Mouse (Mus musculus) stomach, embryonic 16.5 days (tissue): ENCODE data around the gene Zfp37. TPM values are rescaled to one million over a fixed set of nuclear protein-coding genes. Genes with fewer than 3 reads are reported as not detected.
"Not testable (repeated sequence)": the region's sequence is repeated elsewhere in the genome, so short reads cannot be mapped to it uniquely, and the experiment has no call there.

Experiments used
- ATAC-seq: fragments of 200-750 bp; cut with Nextera tagmentation; 2 replicates; pipeline ENCODE4 v1.8.0; 2017; ENCODE audit warnings: moderate number of reproducible peaks, moderate TSS enrichment; ENCODE audit not compliant: insufficient read depth, low FRiP score
- H3K27ac ChIP-seq: fragments of 300-500 bp; sonication (generic); 2 replicates; pipeline ENCODE4 v1.5.1; 2014; ENCODE audit warnings: low read length
- H3K27me3 ChIP-seq: fragments of 300-500 bp; sonication (generic); 2 replicates; pipeline ENCODE4 v1.6.1; 2014; ENCODE audit warnings: low read length, control low read depth, mixed read lengths; ENCODE audit not compliant: control insufficient read depth, insufficient read depth
- H3K36me3 ChIP-seq: fragments of 300-500 bp; sonication (generic); 2 replicates; pipeline ENCODE4 v1.6.1; 2014; ENCODE audit warnings: low read length; ENCODE audit not compliant: control insufficient read depth, insufficient read depth
- H3K4me1 ChIP-seq: fragments of 300-500 bp; sonication (generic); 2 replicates; pipeline ENCODE4 v1.6.1; 2014; ENCODE audit warnings: low read length, control low read depth, mixed read lengths; ENCODE audit not compliant: control insufficient read depth, insufficient read depth
- H3K4me2 ChIP-seq: fragments of 300-500 bp; sonication (generic); 2 replicates; pipeline ENCODE4 v1.6.1; 2014; ENCODE audit warnings: low read depth, low read length, mixed read lengths
- H3K4me3 ChIP-seq: fragments of 300-500 bp; sonication (generic); replicated peaks from 2 replicates; pipeline ENCODE4 v1.5.1; 2014; ENCODE audit warnings: mild to moderate bottlenecking, low read length
- H3K9ac ChIP-seq: fragments of 300-500 bp; sonication (generic); 2 replicates; pipeline ENCODE4 v1.6.1; 2014; ENCODE audit warnings: low read length
- H3K9me3 ChIP-seq: fragments of 300-500 bp; sonication (generic); replicated peaks from 2 replicates; pipeline ENCODE4 v1.6.1; 2016; ENCODE audit warnings: low read length, control low read depth; ENCODE audit not compliant: control insufficient read depth
- WGBS: fragments of 180-500 bp; shearing (Covaris S2); extraction: QIAGEN DNeasy Blood & Tissue Kit; methylation state at CpG from one replicate; pipeline ENCODE4 v1.1.7; 2014; 5-methylcytosine and 5-hydroxymethylcytosine counted together
- polyA plus RNA-seq: library from polyadenylated mRNA; unstranded; fragments of >200 nt; fragmentation: Nextera tagmentation; extraction: Ambion mirVana; gene quantifications from 2 replicates; pipeline ENCODE4 v1.2.1, GENCODE M21; 2015

Gene Zfp37
- polyA plus RNA-seq, result 6.6 and 7.7 TPM in 2 replicates

- no peak within 1 kb of the TSS for H3K27ac ChIP-seq
- H3K4me3 ChIP-seq, result no peak within 1 kb of the TSS
- no peak within 1 kb of the TSS for H3K9ac ChIP-seq
- no peaks in the 10 kb centered on the region for H3K4me1 ChIP-seq
- no peak for ATAC-seq
- WGBS, result 73% methylated on average over 13 of the region's 13 CpGs
- H3K4me2 ChIP-seq, result no peak within 1 kb of the TSS
- H3K27me3 ChIP-seq, result no peaks in the 10 kb centered on the region
- no peaks in the 10 kb centered on the region for H3K36me3 ChIP-seq
- no peaks in the 10 kb centered on the region for H3K9me3 ChIP-seq
These were observed at the start of gene Zfp37 for GRCm38 (mm10) chr4:62230769-62231168. Zfp37 (minus strand) TSS chr4:62231047.

- no peak for ATAC-seq
- Histone ChIP-seq H3K9ac (no peak overlapping the region), H3K36me3 (no peaks in the 10 kb centered on the region), H3K27ac (no peak overlapping the region), H3K9me3 (no peaks in the 10 kb centered on the region), H3K27me3 (no peaks in the 10 kb centered on the region), H3K4me2 (no peak overlapping the region), H3K4me3 (no peak overlapping the region), H3K4me1 (0 out of 2 replicates have a peak, but pooled peaks cover 3% of the 10 kb centered on the region)
- 56% methylated on average over 4 of the region's 4 CpGs for WGBS
These were observed 47.2 kb upstream of the Zfp37 start for GRCm38 (mm10) chr4:62278081-62278480.

- H3K27me3 ChIP-seq, result no peaks in the 10 kb centered on the region
- WGBS, result 69% methylated on average over 3 of the region's 3 CpGs
- no peak overlapping the region for H3K4me2 ChIP-seq
- no peaks in the 10 kb centered on the region for H3K36me3 ChIP-seq
- H3K9me3 ChIP-seq, result no peaks in the 10 kb centered on the region
- H3K4me3 ChIP-seq, result no peak overlapping the region
- no peak for ATAC-seq
- no peak overlapping the region for H3K27ac ChIP-seq
- H3K9ac ChIP-seq, result no peak overlapping the region
- H3K4me1 ChIP-seq, result 0 out of 2 replicates have a peak, but pooled peaks cover 3% of the 10 kb centered on the region
These were observed 46.4 kb upstream of the Zfp37 start for GRCm38 (mm10) chr4:62277222-62277621.

GRCm38 (mm10) chr4:62276642-62277041, 45.8 kb upstream of the Zfp37 start:
- ATAC-seq, result no peak
- H3K27ac ChIP-seq, result no peak overlapping the region
- WGBS, result 76% methylated on average over 10 of the region's 10 CpGs
- no peak overlapping the region for H3K4me3 ChIP-seq
- no peaks in the 10 kb centered on the region for H3K36me3 ChIP-seq
- H3K9ac ChIP-seq, result no peak overlapping the region
- 0 out of 2 replicates have a peak, but pooled peaks cover 3% of the 10 kb centered on the region for H3K4me1 ChIP-seq
- no peaks in the 10 kb centered on the region for H3K9me3 ChIP-seq
- no peaks in the 10 kb centered on the region for H3K27me3 ChIP-seq
- H3K4me2 ChIP-seq, result no peak overlapping the region

GRCm38 (mm10) chr4:62274841-62275536, 44.1 kb upstream of the Zfp37 start:
- no peaks in the 10 kb centered on the region for H3K9me3 ChIP-seq
- no peaks in the 10 kb centered on the region for H3K27me3 ChIP-seq
- H3K4me1 ChIP-seq, result 0 out of 2 replicates have a peak, but pooled peaks cover 3% of the 10 kb centered on the region
- no peak overlapping the region for H3K27ac ChIP-seq
- 37% methylated on average over 12 of the region's 12 CpGs for WGBS
- peak; percentile 50; the same call in 1 of the 2 replicates for ATAC-seq
- no peak overlapping the region for H3K4me3 ChIP-seq
- no peaks in the 10 kb centered on the region for H3K36me3 ChIP-seq
- no peak overlapping the region for H3K4me2 ChIP-seq
- H3K9ac ChIP-seq, result no peak overlapping the region

- no peak overlapping the region for H3K9ac ChIP-seq
- H3K4me3 ChIP-seq, result no peak overlapping the region
- no peak overlapping the region for H3K27ac ChIP-seq
- 83% methylated on average over 10 of the region's 10 CpGs for WGBS
- H3K36me3 ChIP-seq, result no peaks in the 10 kb centered on the region
- no peak overlapping the region for H3K4me2 ChIP-seq
- no peak for ATAC-seq
- H3K27me3 ChIP-seq, result no peaks in the 10 kb centered on the region
- no peaks in the 10 kb centered on the region for H3K9me3 ChIP-seq
- 0 out of 2 replicates have a peak, but pooled peaks cover 3% of the 10 kb centered on the region for H3K4me1 ChIP-seq
These were observed 43.1 kb upstream of the Zfp37 start for GRCm38 (mm10) chr4:62273916-62274315.

GRCm38 (mm10) chr4:62272696-62273095, 41.8 kb upstream of the Zfp37 start:
- no peak overlapping the region for H3K4me2 ChIP-seq
- WGBS, result 85% methylated on average over 10 of the region's 10 CpGs
- H3K4me3 ChIP-seq, result no peak overlapping the region

GRCm38 (mm10) chr4:62267101-62267500, 36.3 kb upstream of the Zfp37 start:
- H3K9me3 ChIP-seq, result no peaks in the 10 kb centered on the region
- WGBS, result 76% methylated on average over 10 of the region's 10 CpGs
- H3K27ac ChIP-seq, result no peak overlapping the region
- H3K36me3 ChIP-seq, result no peaks in the 10 kb centered on the region
- no peak overlapping the region for H3K4me2 ChIP-seq
- H3K4me1 ChIP-seq, result no peaks in the 10 kb centered on the region
- H3K27me3 ChIP-seq, result no peaks in the 10 kb centered on the region
- ATAC-seq, result no peak; the same call in 1 of the 2 replicates
- no peak overlapping the region for H3K4me3 ChIP-seq
- no peak overlapping the region for H3K9ac ChIP-seq

More at GRCm38 (mm10) chr4:62272696-62273095, 41.8 kb upstream of the Zfp37 start:
- H3K27ac ChIP-seq, result no peak overlapping the region
- H3K9me3 ChIP-seq, result no peaks in the 10 kb centered on the region
- no peak overlapping the region for H3K9ac ChIP-seq
- 0 out of 2 replicates have a peak, but pooled peaks cover 3% of the 10 kb centered on the region for H3K4me1 ChIP-seq
- H3K27me3 ChIP-seq, result no peaks in the 10 kb centered on the region
- no peak for ATAC-seq
- H3K36me3 ChIP-seq, result no peaks in the 10 kb centered on the region

GRCm38 (mm10) chr4:62266016-62266415, 35.2 kb upstream of the Zfp37 start:
- WGBS, result 77% methylated on average over 7 of the region's 7 CpGs
- not testable (repeated sequence) for ATAC-seq, H3K9me3 ChIP-seq, H3K27me3 ChIP-seq, H3K9ac ChIP-seq, H3K36me3 ChIP-seq, H3K4me2 ChIP-seq, H3K4me1 ChIP-seq, H3K27ac ChIP-seq, H3K4me3 ChIP-seq
